Mouse (Mus musculus) midbrain, embryonic 11.5 days (tissue): ENCODE measurements at regions not wholly inside any gene's neighbourhood (a gene's known extent, or its start where the extent isn't known, plus 50 kb on each side); places are given as distances from the start of the nearest gene placed in this dataset.
A peak's percentile ranks its signal among the peaks of the same experiment; 100 is the strongest.

ENCODE experiments used
- ATAC-seq: fragments of 200-750 bp; cut with Nextera tagmentation; 2 replicates; pipeline ENCODE4 v1.8.0; 2017; ENCODE audit warnings: moderate TSS enrichment, moderate library complexity; ENCODE audit not compliant: low FRiP score
- DNase-seq: peaks from one replicate; pipeline ENCODE4 v3.0.0; 2015; ENCODE audit warnings: low spot score; ENCODE audit errors: missing footprints
- H3K27ac ChIP-seq: fragments of 300-500 bp; sonication (generic); 2 replicates; pipeline ENCODE4 v1.5.1; 2014; ENCODE audit warnings: low read depth, low read length
- H3K27me3 ChIP-seq: fragments of 300-500 bp; sonication (generic); 2 replicates; pipeline ENCODE4 v1.6.1; 2014; ENCODE audit warnings: mild to moderate bottlenecking, low read length, moderate library complexity, mixed read lengths; ENCODE audit not compliant: control insufficient read depth, insufficient read depth
- H3K36me3 ChIP-seq: fragments of 300-500 bp; sonication (generic); 2 replicates; pipeline ENCODE4 v1.6.1; 2014; ENCODE audit warnings: mild to moderate bottlenecking, low read length, moderate library complexity, mixed read lengths; ENCODE audit not compliant: control insufficient read depth, insufficient read depth
- H3K4me1 ChIP-seq: fragments of 300-500 bp; sonication (generic); 2 replicates; pipeline ENCODE4 v1.6.1; 2014; ENCODE audit warnings: low read length; ENCODE audit not compliant: control insufficient read depth, insufficient read depth
- H3K4me2 ChIP-seq: fragments of 300-500 bp; sonication (generic); 2 replicates; pipeline ENCODE4 v1.6.1; 2014; ENCODE audit warnings: mild to moderate bottlenecking, moderate library complexity
- H3K4me3 ChIP-seq: fragments of 300-500 bp; sonication (generic); 2 replicates; pipeline ENCODE4 v1.5.1; 2014; ENCODE audit warnings: low read depth, low read length
- H3K9ac ChIP-seq: fragments of 300-500 bp; sonication (generic); 2 replicates; pipeline ENCODE4 v1.6.1; 2014; ENCODE audit warnings: low read length
- H3K9me3 ChIP-seq: fragments of 300-500 bp; sonication (generic); 2 replicates; pipeline ENCODE4 v1.6.1; 2016; ENCODE audit warnings: low read length; ENCODE audit not compliant: control insufficient read depth
- WGBS: fragments of 180-500 bp; shearing (Covaris S2); extraction: QIAGEN DNeasy Blood & Tissue Kit; methylation state at CpG from one replicate; pipeline ENCODE4 v1.1.7; 2014; 5-methylcytosine and 5-hydroxymethylcytosine counted together

DNA sequence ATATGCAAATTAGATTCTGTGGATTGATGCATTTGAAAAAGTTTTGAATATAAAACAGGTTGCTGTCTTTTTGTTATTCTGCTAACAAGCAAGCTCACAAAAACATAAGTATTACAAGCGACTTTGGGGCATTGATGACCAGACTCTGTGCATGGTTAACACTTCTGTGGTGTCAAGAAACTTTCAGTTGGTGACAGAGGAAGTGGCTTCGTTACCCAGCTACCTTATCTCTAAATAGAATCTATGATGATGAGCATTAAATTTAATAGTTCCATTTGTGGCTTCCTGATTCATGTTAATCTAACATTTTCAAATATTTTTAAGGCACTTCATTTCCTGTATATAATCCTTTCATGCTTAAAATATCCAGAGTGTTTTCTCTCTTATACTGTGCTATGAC lies 100.8 kb downstream of the Tm2d1 start:
- WGBS, result 79% methylated on average over 2 of the region's 2 CpGs
- no peak overlapping the region for H3K4me2 ChIP-seq
- ATAC-seq, result no peak
- no peaks in the 10 kb centered on the region for H3K36me3 ChIP-seq
- H3K4me1 ChIP-seq, result no peaks in the 10 kb centered on the region
- no peaks in the 10 kb centered on the region for H3K27me3 ChIP-seq
- no peak overlapping the region for H3K27ac ChIP-seq
- DNase-seq, result no peak
- H3K9me3 ChIP-seq, result no peaks in the 10 kb centered on the region
- no peak overlapping the region for H3K9ac ChIP-seq
- H3K4me3 ChIP-seq, result no peak overlapping the region

- ATAC-seq (no peak), DNase-seq (peak; percentile 54)
- H3K4me3 ChIP-seq, result no peak overlapping the region
- no peak overlapping the region for H3K27ac ChIP-seq
- no peaks in the 10 kb centered on the region for H3K9me3 ChIP-seq
- H3K9ac ChIP-seq, result no peak overlapping the region
- no peaks in the 10 kb centered on the region for H3K4me1 ChIP-seq
- no peaks in the 10 kb centered on the region for H3K36me3 ChIP-seq
- no peaks in the 10 kb centered on the region; the same call in 1 of the 2 replicates for H3K27me3 ChIP-seq
- H3K4me2 ChIP-seq, result no peak overlapping the region
- WGBS, result 90% methylated on average over 7 of the region's 7 CpGs
These were observed 124.8 kb downstream of the Tm2d1 start for GRCm38 (mm10) chr4:98258336-98258735.

GRCm38 (mm10) chr4:98257711-98258110 lies 125.4 kb downstream of the Tm2d1 start:
- Histone ChIP-seq H3K4me3 (no peak overlapping the region), H3K27ac (no peak overlapping the region), H3K27me3 (no peaks in the 10 kb centered on the region; the same call in 1 of the 2 replicates), H3K36me3 (no peaks in the 10 kb centered on the region), H3K4me2 (no peak overlapping the region), H3K9ac (no peak overlapping the region), H3K9me3 (no peaks in the 10 kb centered on the region), H3K4me1 (no peaks in the 10 kb centered on the region)
- DNase-seq (peak; percentile 62), ATAC-seq (no peak)
- 80% methylated on average over 9 of the region's 9 CpGs for WGBS

DNA sequence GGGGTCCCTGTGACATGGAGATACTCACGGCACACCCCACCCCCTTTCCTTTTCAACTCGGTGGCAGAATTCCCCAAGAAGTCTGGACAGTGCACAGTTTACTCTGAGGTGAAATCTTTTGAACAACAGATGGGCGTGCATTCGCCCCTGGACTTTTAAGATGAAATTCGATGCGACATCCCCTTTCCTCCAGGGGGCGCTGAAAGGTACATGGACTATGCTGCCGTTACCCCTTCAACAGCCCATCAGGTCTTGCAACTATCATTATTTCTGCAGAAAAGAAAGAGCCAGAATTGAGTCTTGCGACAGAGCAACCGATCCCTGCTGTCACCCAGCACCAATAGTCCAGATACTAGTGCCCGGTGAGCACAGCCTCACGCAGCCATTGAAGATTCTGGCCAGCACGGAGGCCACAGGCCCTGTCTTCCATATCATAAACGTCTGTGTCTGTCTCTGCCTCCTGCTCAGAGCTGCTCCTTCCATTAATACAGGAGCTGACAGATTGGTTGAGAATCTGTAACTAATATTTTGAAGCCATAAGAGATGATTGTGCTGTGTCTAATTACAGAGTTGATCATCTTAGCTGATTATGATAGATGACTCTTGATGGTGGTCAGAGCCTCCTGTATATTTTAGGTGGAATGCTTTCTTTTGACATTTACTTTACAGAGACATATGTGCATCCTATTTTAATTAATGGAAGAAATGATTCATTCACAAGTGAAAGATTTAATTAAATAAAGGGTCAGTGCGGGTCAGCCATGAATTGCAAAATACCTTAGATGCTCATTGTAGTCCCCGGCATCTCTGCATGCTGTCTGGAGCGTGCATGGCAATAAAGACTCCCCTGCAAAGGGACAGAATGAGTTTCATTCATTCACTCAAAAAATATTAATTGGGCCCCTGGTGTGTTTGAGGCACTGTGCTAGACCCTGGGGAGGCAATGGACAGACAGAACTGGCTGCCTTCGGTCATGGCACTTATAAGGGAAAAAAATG lies 128.0 kb downstream of the Tm2d1 start:
- Histone ChIP-seq H3K4me2 (no peak overlapping the region), H3K4me3 (no peak overlapping the region), H3K9me3 (no peaks in the 10 kb centered on the region), H3K27ac (no peak overlapping the region), H3K4me1 (no peaks in the 10 kb centered on the region), H3K36me3 (no peaks in the 10 kb centered on the region), H3K9ac (no peak overlapping the region), H3K27me3 (no peaks in the 10 kb centered on the region; the same call in 1 of the 2 replicates)
- ATAC-seq (peak; percentile 50; the same call in 1 of the 2 replicates), DNase-seq (peak; percentile 85)
- WGBS, result 57% methylated on average over 18 of the region's 18 CpGs

- DNase-seq, result peak; percentile 91
- Histone ChIP-seq H3K27me3 (no peaks in the 10 kb centered on the region), H3K4me3 (no peak overlapping the region; the same call in 1 of the 2 replicates), H3K9me3 (no peaks in the 10 kb centered on the region; the same call in 1 of the 2 replicates), H3K36me3 (no peaks in the 10 kb centered on the region), H3K9ac (no peak overlapping the region), H3K27ac (no peak overlapping the region; the same call in 1 of the 2 replicates), H3K4me2 (peak overlapping the region; percentile 38), H3K4me1 (0 out of 2 replicates have a peak, but pooled peaks cover 3% of the 10 kb centered on the region)
- ATAC-seq, result peak; percentile 74
- WGBS, result 13% methylated on average over 15 of the region's 16 CpGs
These were observed 138.9 kb downstream of the Tm2d1 start for GRCm38 (mm10) chr4:98243941-98244929.

- ATAC-seq (peak; percentile 94), DNase-seq (peak; percentile 98)
- Histone ChIP-seq H3K4me2 (no peak overlapping the region), H3K27ac (no peak overlapping the region), H3K9me3 (no peaks in the 10 kb centered on the region; the same call in 1 of the 2 replicates), H3K36me3 (no peaks in the 10 kb centered on the region), H3K4me1 (0 out of 2 replicates have a peak, but pooled peaks cover 3% of the 10 kb centered on the region), H3K27me3 (no peaks in the 10 kb centered on the region), H3K4me3 (no peak overlapping the region), H3K9ac (no peak overlapping the region)
- 5% methylated on average over 6 of the region's 6 CpGs for whole genome bisulfite sequencing
These were observed 139.6 kb downstream of the Tm2d1 start for GRCm38 (mm10) chr4:98243502-98243901.

DNA sequence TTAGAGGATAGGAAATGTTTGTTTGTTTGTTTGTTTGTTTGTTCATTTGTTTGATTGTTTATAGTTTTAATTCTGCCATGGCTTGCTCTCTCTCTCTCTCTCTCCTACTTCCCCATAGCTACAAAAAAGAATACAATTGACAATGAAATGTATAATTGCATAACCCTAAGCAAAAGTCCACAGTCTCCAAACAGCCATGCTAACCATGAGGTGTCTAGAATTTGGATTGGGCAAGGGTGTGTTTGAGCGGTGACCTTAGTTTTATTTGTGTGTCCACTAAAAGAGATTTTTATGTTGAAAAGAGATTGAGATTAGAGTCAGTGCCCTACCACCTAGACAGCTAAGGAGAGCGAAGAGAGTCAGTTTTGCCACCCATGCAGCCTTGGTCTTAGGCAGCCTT lies 141.2 kb downstream of the Tm2d1 start:
- peak; percentile 66 for DNase-seq
- 89% methylated on average over 2 of the region's 2 CpGs for WGBS
- no peak overlapping the region for H3K4me2 ChIP-seq
- 0 out of 2 replicates have a peak, but pooled peaks cover 3% of the 10 kb centered on the region for H3K4me1 ChIP-seq
- no peak for ATAC-seq
- no peak overlapping the region for H3K27ac ChIP-seq
- H3K4me3 ChIP-seq, result no peak overlapping the region
- H3K9me3 ChIP-seq, result no peaks in the 10 kb centered on the region; the same call in 1 of the 2 replicates
- H3K9ac ChIP-seq, result no peak overlapping the region
- no peaks in the 10 kb centered on the region for H3K36me3 ChIP-seq
- no peaks in the 10 kb centered on the region for H3K27me3 ChIP-seq

DNA sequence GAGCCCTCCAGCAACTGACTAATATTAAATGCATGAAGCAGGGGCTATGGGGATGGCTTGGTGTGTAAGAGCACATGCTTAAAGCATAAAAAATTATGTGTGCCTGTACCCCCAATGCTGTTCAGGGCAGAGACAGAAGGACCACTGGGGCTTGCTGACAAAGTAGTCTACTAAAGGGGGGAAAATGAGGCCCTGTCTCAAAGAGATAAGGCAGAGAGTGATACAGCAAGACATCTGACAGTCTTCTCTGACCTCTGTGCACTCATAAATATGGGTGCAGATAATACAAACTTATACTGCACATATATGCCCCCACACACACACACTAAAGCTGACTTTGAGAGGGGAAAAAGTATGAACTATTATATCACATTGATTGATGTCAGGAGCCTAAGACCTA lies 142.8 kb downstream of the Tm2d1 start:
- Histone ChIP-seq H3K36me3 (no peaks in the 10 kb centered on the region), H3K4me3 (no peak overlapping the region), H3K9ac (no peak overlapping the region), H3K9me3 (no peaks in the 10 kb centered on the region), H3K27ac (no peak overlapping the region), H3K27me3 (no peaks in the 10 kb centered on the region), H3K4me2 (no peak overlapping the region), H3K4me1 (0 out of 2 replicates have a peak, but pooled peaks cover 3% of the 10 kb centered on the region)
- peak; percentile 76 for DNase-seq
- ATAC-seq, result no peak
